In the genomic region with DNA sequence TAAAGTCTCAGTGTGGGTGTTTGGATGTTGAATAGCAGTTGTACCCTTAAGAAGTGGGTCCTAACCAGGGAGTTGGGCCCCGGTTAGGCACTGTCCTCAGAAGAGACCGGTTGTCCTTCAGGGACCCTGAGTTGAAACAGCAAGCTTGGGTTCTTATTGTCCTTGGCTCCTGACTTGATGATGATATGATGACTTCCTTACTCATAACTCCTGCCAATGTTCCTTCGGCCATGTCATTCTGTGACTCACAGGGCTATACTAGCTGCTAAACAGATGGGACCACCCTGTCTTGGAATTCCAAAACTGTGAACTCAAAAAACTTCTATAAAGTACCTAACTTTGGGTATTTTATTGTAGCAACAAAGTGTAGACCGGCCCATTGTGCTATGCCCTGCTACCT, we compare ENCODE assay signal across 21 mouse cellular contexts. TPM values are rescaled to one million over a fixed set of nuclear protein-coding genes. Genes with fewer than 3 reads are reported as not detected.
DNase-seq lines count a peak whose midpoint lies in the region; ATAC-seq and TF ChIP-seq lines count a peak whose summit lies in the region.
"Had no signal": no experiment of that assay in that cellular context is flagged by ENCODE, and none has a peak within 500 bp of the region (broad histone marks: within the 10 kb centered on the region; RNA-seq: fewer than 3 reads in every experiment).

No protein-coding gene starts in this region.

- no peak overlapping the region for H3K4me2 ChIP-seq in heart, embryonic 12.5 days
- no peak overlapping the region for H3K4me2 ChIP-seq in lung, postnatal 0 days (replicated peaks; ENCODE audit: low read depth, low read length)
- peak overlapping the region; percentile 92 for H3K4me2 ChIP-seq in CH12.LX (ENCODE audit: insufficient read depth, low read depth, poor library complexity, severe bottlenecking)
- H3K4me2 ChIP-seq in myocyte (ENCODE audit: low read depth), result peak overlapping the region; percentile 15
- H3K4me2 ChIP-seq in midbrain, postnatal 0 days (ENCODE audit: low read depth, low read length, poor library complexity, severe bottlenecking), result no peak overlapping the region
- H3K4me2 ChIP-seq: embryonic facial prominence, embryonic 15.5 days; forebrain, embryonic 15.5 days; heart, embryonic 15.5 days; hindbrain, embryonic 15.5 days had no signal

- H3K9ac ChIP-seq in heart, embryonic 12.5 days, result no peak overlapping the region
- no peak overlapping the region for H3K9ac ChIP-seq in lung, postnatal 0 days (replicated peaks; ENCODE audit: low read depth)
- H3K9ac ChIP-seq in CH12.LX (ENCODE audit: insufficient read depth, low read depth), result peak overlapping the region; percentile 66
- H3K9ac ChIP-seq in midbrain, postnatal 0 days (replicated peaks; ENCODE audit: low read length, poor library complexity, severe bottlenecking), result no peak overlapping the region
- H3K9ac ChIP-seq: embryonic facial prominence, embryonic 15.5 days; forebrain, embryonic 15.5 days; heart, embryonic 15.5 days; hindbrain, embryonic 15.5 days had no signal

- H3K27me3 ChIP-seq in heart, embryonic 12.5 days (replicated peaks), result no peaks in the 10 kb centered on the region
- no peaks in the 10 kb centered on the region for H3K27me3 ChIP-seq in lung, postnatal 0 days (replicated peaks; ENCODE audit: insufficient read depth, low read length)
- H3K27me3 ChIP-seq in CH12.LX (replicated peaks) (no peaks in the 10 kb centered on the region), myocyte (ENCODE audit: control insufficient read depth, insufficient read depth, insufficient read length) (peaks cover 6% of the 10 kb centered on the region)
- H3K27me3 ChIP-seq in limb, embryonic 10.5 days (ENCODE audit: low read depth, poor library complexity, severe bottlenecking), result peaks cover 22% of the 10 kb centered on the region
- peaks cover 8% of the 10 kb centered on the region for H3K27me3 ChIP-seq in midbrain, postnatal 0 days (ENCODE audit: insufficient read depth, low read length)
- H3K27me3 ChIP-seq: embryonic facial prominence, embryonic 15.5 days; heart, embryonic 15.5 days had no signal

- TF ChIP-seq CTCF in lung, postnatal 0 days (IDR thresholded peaks at IDR 0.05), result no peak
- TF ChIP-seq CTCF in CH12.LX (conservative IDR thresholded peaks at IDR 0.05 in 1 of 2, IDR thresholded peaks at IDR 0.05 in 1 of 2; ENCODE audit: low read depth in 2 of 2, low read length in 2 of 2), result no peak
- no peak for TF ChIP-seq CTCF in midbrain, postnatal 0 days (IDR thresholded peaks at IDR 0.05)

- H3K4me1 ChIP-seq in heart, embryonic 12.5 days (replicated peaks), result peaks cover 4% of the 10 kb centered on the region
- no peaks in the 10 kb centered on the region for H3K4me1 ChIP-seq in lung, postnatal 0 days (ENCODE audit: insufficient read depth, low read depth, low read length)
- H3K4me1 ChIP-seq in CH12.LX (ENCODE audit: control insufficient read depth in 1 of 2, insufficient read depth in 2 of 2), result peaks cover 15 to 29% of the 10 kb centered on the region in 2 experiments
- H3K4me1 ChIP-seq in limb, embryonic 10.5 days, result peaks cover 14% of the 10 kb centered on the region
- peaks cover 3% of the 10 kb centered on the region; the same call in 1 of the 2 replicates for H3K4me1 ChIP-seq in midbrain, postnatal 0 days (ENCODE audit: insufficient read depth, low read length)
- H3K4me1 ChIP-seq: embryonic facial prominence, embryonic 15.5 days had no signal

- no peak overlapping the region for H3ac ChIP-seq in myocyte (ENCODE audit: control insufficient read depth, insufficient read length)

- peak; percentile 55 for DNase-seq in heart, adult 8-10 months (ENCODE audit: low spot score)
- DNase-seq in lung, postnatal 0 days (ENCODE audit: low spot score), result no peak
- DNase-seq in lung, adult 18-20 months, result no peak
- no peak for DNase-seq in CH12.LX (ENCODE audit: extremely low read depth)
- DNase-seq in limb, embryonic 10.5 days (ENCODE audit: low spot score), result no peak
- no peak for DNase-seq in midbrain, postnatal 0 days (ENCODE audit: low spot score)
- DNase-seq: adrenal gland, adult 2 months; adrenal gland, postnatal 25 days; B cell, adult 2 months; cerebellum, adult 8-10 months; cerebellum, postnatal 14 days; embryo, embryonic 11 days; gastrocnemius, postnatal 14 days had no signal

- dilution Hi-C loops in CH12.LX (cut with MboI; ENCODE audit: extremely low pct_ligation_motif_present, extremely low pct_unique_long_range_greater_than_20kb, low sequenced_read_pairs), result no loop called here

- TF ChIP-seq RAD21 in CH12.LX (IDR thresholded peaks at IDR 0.05; ENCODE audit: low read depth, low read length), result no peak

- no peak for ATAC-seq in heart, embryonic 12.5 days (ENCODE audit: insufficient number of reproducible peaks, low FRiP score)
- ATAC-seq in lung, postnatal 0 days, result no peak
- ATAC-seq in midbrain, postnatal 0 days (ENCODE audit: low FRiP score), result no peak
- ATAC-seq: forebrain, embryonic 15.5 days; inflammation-experienced regulatory T-cells, adult 6 months; intestine, postnatal 0 days had no signal

- H3K79me2 ChIP-seq in CH12.LX (replicated peaks; ENCODE audit: control insufficient read depth, extremely low read depth, insufficient read depth, poor library complexity, severe bottlenecking), result peaks cover 73% of the 10 kb centered on the region
- no peaks in the 10 kb centered on the region for H3K79me2 ChIP-seq in myocyte (ENCODE audit: control insufficient read depth, insufficient read depth)

- in situ Hi-C loops in CH12.LX (cut with MboI; ENCODE audit: low pct_ligation_motif_present, low pct_unique_long_range_greater_than_20kb, low sequenced_read_pairs), result no loop called here

- H3K9me3 ChIP-seq in heart, embryonic 12.5 days (replicated peaks), result 0 out of 2 replicates have a peak, but pooled peaks cover 2% of the 10 kb centered on the region
- H3K9me3 ChIP-seq in lung, postnatal 0 days (ENCODE audit: low read length), result no peaks in the 10 kb centered on the region
- H3K9me3 ChIP-seq in CH12.LX (replicated peaks; ENCODE audit: low read length), result peaks cover 11% of the 10 kb centered on the region
- H3K9me3 ChIP-seq in limb, embryonic 10.5 days (replicated peaks), result no peaks in the 10 kb centered on the region
- no peaks in the 10 kb centered on the region for H3K9me3 ChIP-seq in midbrain, postnatal 0 days (ENCODE audit: low read length)
- H3K9me3 ChIP-seq: embryonic facial prominence, embryonic 15.5 days; forebrain, embryonic 15.5 days; heart, embryonic 15.5 days; hindbrain, embryonic 15.5 days had no signal

- no peaks in the 10 kb centered on the region for H3K36me3 ChIP-seq in heart, embryonic 12.5 days
- H3K36me3 ChIP-seq in lung, postnatal 0 days (ENCODE audit: insufficient read depth, low read length), result no peaks in the 10 kb centered on the region
- no peaks in the 10 kb centered on the region for H3K36me3 ChIP-seq in CH12.LX (replicated peaks in 1 of 2; ENCODE audit: control insufficient read depth in 1 of 2, insufficient read depth in 1 of 2, low read length in 1 of 2)
- no peaks in the 10 kb centered on the region for H3K36me3 ChIP-seq in myocyte (ENCODE audit: control insufficient read depth, insufficient read depth)
- H3K36me3 ChIP-seq in limb, embryonic 10.5 days, result no peaks in the 10 kb centered on the region
- no peaks in the 10 kb centered on the region for H3K36me3 ChIP-seq in midbrain, postnatal 0 days (ENCODE audit: insufficient read depth, low read length)
- H3K36me3 ChIP-seq: embryonic facial prominence, embryonic 15.5 days; forebrain, embryonic 15.5 days; heart, embryonic 15.5 days; hindbrain, embryonic 15.5 days had no signal

- peak; percentile 29; the same call in 1 of the 2 replicates for TF ChIP-seq EP300 in lung, postnatal 0 days (IDR thresholded peaks at IDR 0.05)
- no peak for TF ChIP-seq EP300 in CH12.LX (IDR thresholded peaks at IDR 0.05; ENCODE audit: low read length)

- WGBS in heart, embryonic 12.5 days, result 89% methylated on average over 4 of the region's 4 CpGs
- WGBS in lung, postnatal 0 days, result 76% methylated on average over 4 of the region's 4 CpGs
- 93% methylated on average over 4 of the region's 4 CpGs for WGBS in limb, embryonic 10.5 days
- WGBS in midbrain, postnatal 0 days, result 90% methylated on average over 4 of the region's 4 CpGs

- no peak for TF ChIP-seq POLR2A in CH12.LX (IDR thresholded peaks at IDR 0.05; ENCODE audit: low read depth, low read length)
- TF ChIP-seq POLR2A in myocyte (IDR thresholded peaks at IDR 0.05; ENCODE audit: insufficient read length, low read depth), result no peak

- H3K4me3 ChIP-seq in heart, embryonic 12.5 days, result no peak overlapping the region
- H3K4me3 ChIP-seq in lung, postnatal 0 days (ENCODE audit: low read depth, low read length), result no peak overlapping the region
- H3K4me3 ChIP-seq in CH12.LX (replicated peaks in 1 of 3; ENCODE audit: low read depth in 2 of 3, low read length in 2 of 3, poor library complexity in 1 of 3) (peak overlapping the region in 1 of 3 experiments; percentile 13), myocyte (no peak overlapping the region)
- no peak overlapping the region for H3K4me3 ChIP-seq in limb, embryonic 10.5 days
- H3K4me3 ChIP-seq in midbrain, postnatal 0 days (ENCODE audit: low read depth, low read length), result no peak overlapping the region
- H3K4me3 ChIP-seq: embryonic facial prominence, embryonic 15.5 days; forebrain, embryonic 15.5 days; heart, embryonic 15.5 days; hindbrain, embryonic 15.5 days had no signal

- H3K27ac ChIP-seq in heart, embryonic 12.5 days (ENCODE audit: poor library complexity, severe bottlenecking), result no peak overlapping the region
- H3K27ac ChIP-seq in lung, postnatal 0 days (ENCODE audit: low read length), result no peak overlapping the region
- peak overlapping the region; percentile 76 for H3K27ac ChIP-seq in CH12.LX (ENCODE audit: insufficient read depth, low read depth)
- H3K27ac ChIP-seq in limb, embryonic 10.5 days, result no peak overlapping the region
- no peak overlapping the region for H3K27ac ChIP-seq in midbrain, postnatal 0 days (ENCODE audit: low read depth, low read length)
- H3K27ac ChIP-seq: embryonic facial prominence, embryonic 15.5 days; forebrain, embryonic 15.5 days; heart, embryonic 15.5 days; hindbrain, embryonic 15.5 days had no signal

RNA-seq across cellular contexts. Expression of a gene that starts 4.8 kb away (rescaled TPM):
- 10 to 100 TPM; 16.1 to 18.7 (median 17.6) TPM for total RNA-seq in heart, adult 8-10 months (2022)
- polyA plus RNA-seq in heart, embryonic 12.5 days (2016; fragmentation: Nextera tagmentation; extraction: Ambion mirVana), result 8.7 and 8.8 TPM in 2 replicates
- 4.3 and 5.5 TPM in 2 replicates for polyA plus RNA-seq in lung, postnatal 0 days (2015; fragmentation: Nextera tagmentation; extraction: Ambion mirVana)
- total RNA-seq in CH12.LX (2012; rRNA removed) (151 and 163 TPM in 2 replicates), CH12.LX (2014; rRNA removed) (108 and 117 TPM in 2 replicates)
- polyA plus RNA-seq in CH12.LX (2012; ENCODE audit: insufficient read length, low read depth) (171 and 185 TPM in 2 replicates), myocyte (2012; fragmentation: generic; extraction: Trizol) (0.42 TPM)
- polyA plus RNA-seq in limb, embryonic 10.5 days (2016; fragmentation: Nextera tagmentation; extraction: Ambion mirVana), result 2.0 and 2.5 TPM in 2 replicates
- total RNA-seq in midbrain, postnatal 0 days (2014; rRNA removed), result 2.8 and 3.1 TPM in 2 replicates
- 0.90 and 0.91 TPM in 2 replicates for polyA plus RNA-seq in midbrain, postnatal 0 days (2015; fragmentation: Nextera tagmentation; extraction: Ambion mirVana)

RNA-seq across cellular contexts. Expression of a gene that starts 56.7 kb away (rescaled TPM):
- under 1 TPM; 0.13 to 0.31 (median 0.21) TPM for total RNA-seq in heart, adult 8-10 months (2022)
- 1.3 and 1.6 TPM in 2 replicates for polyA plus RNA-seq in heart, embryonic 12.5 days (2016; fragmentation: Nextera tagmentation; extraction: Ambion mirVana)
- polyA plus RNA-seq in lung, postnatal 0 days (2015; fragmentation: Nextera tagmentation; extraction: Ambion mirVana), result 0.31 TPM in 2 replicates
- total RNA-seq in CH12.LX (2012; rRNA removed) (6.5 and 8.5 TPM in 2 replicates), CH12.LX (2014; rRNA removed) (2.8 and 3.0 TPM in 2 replicates)
- polyA plus RNA-seq in CH12.LX (2012; ENCODE audit: insufficient read length, low read depth) (3.6 and 3.9 TPM in 2 replicates), myocyte (2012; fragmentation: generic; extraction: Trizol) (0.30 TPM)
- 0.11 TPM in 2 replicates for polyA plus RNA-seq in limb, embryonic 10.5 days (2016; fragmentation: Nextera tagmentation; extraction: Ambion mirVana)
- 57.1 and 68.2 TPM in 2 replicates for total RNA-seq in midbrain, postnatal 0 days (2014; rRNA removed)
- 6.8 and 7.0 TPM in 2 replicates for polyA plus RNA-seq in midbrain, postnatal 0 days (2015; fragmentation: Nextera tagmentation; extraction: Ambion mirVana)
- polyA plus RNA-seq: inflammation-experienced regulatory T-cells, adult 6 months had no signal

Comparison
In these comparisons a context has a peak if more than half of its experiments do, and no peak if none do; other contexts are left out.
1. H3K4me2 ChIP-seq: peak in CH12.LX (single experiment) and myocyte (single experiment); none in heart, embryonic 12.5 days (single experiment), lung, postnatal 0 days (single experiment) and midbrain, postnatal 0 days (single experiment).
2. RNA of a gene that starts 4.8 kb away (polyA plus RNA-seq): 171 to 185 TPM in CH12.LX; 8.7 to 8.8 TPM in heart, embryonic 12.5 days, 4.3 to 5.5 TPM in lung, postnatal 0 days, 2.0 to 2.5 TPM in limb, embryonic 10.5 days, 0.90 to 0.91 TPM in midbrain, postnatal 0 days and 0.42 TPM in myocyte (single experiment); every median in the first group is over 10 times any median in the second.